Mouse (Mus musculus) ES-E14 (cell line): ENCODE data around the gene Plgrkt. TPM values are rescaled to one million over a fixed set of nuclear protein-coding genes. Genes with fewer than 3 reads are reported as not detected.
A peak's percentile ranks its signal among the peaks of the same experiment; 100 is the strongest.

Experiments used
- DNase-seq: peaks from one replicate; pipeline ENCODE4 v3.0.0-alpha.2; 2013; ENCODE audit warnings: low read depth, low spot score
- H3K27ac ChIP-seq: 2 replicates; pipeline ENCODE4 v1.5.1; 2012; ENCODE audit warnings: low read depth, mild to moderate bottlenecking, low read length, moderate library complexity, mixed read lengths; ENCODE audit not compliant: poor library complexity, insufficient read depth, severe bottlenecking
- H3K36me3 ChIP-seq: 2 replicates; pipeline ENCODE4 v1.6.1; 2012; ENCODE audit warnings: mild to moderate bottlenecking, low read length, moderate library complexity, mixed read lengths; ENCODE audit not compliant: control insufficient read depth, poor library complexity, insufficient read depth, severe bottlenecking
- H3K4me1 ChIP-seq, 2 experiments: fragments of 150-350 bp in 1 of 2; sonication (generic) in 1 of 2; 2 replicates each; pipeline ENCODE4 v1.6.1; 2012; ENCODE audit warnings: low read length in 2 of 2, mild to moderate bottlenecking in 1 of 2, mixed read lengths in 1 of 2; ENCODE audit not compliant: control insufficient read depth in 2 of 2, insufficient read depth in 2 of 2, poor library complexity in 1 of 2
- H3K4me3 ChIP-seq, 2 experiments: fragments of 150-350 bp in 1 of 2; sonication (generic) in 1 of 2; 2 replicates each; pipeline ENCODE4 v1.5.1; 2012; ENCODE audit warnings: low read length in 2 of 2, low read depth in 1 of 2, mild to moderate bottlenecking in 1 of 2, mixed read lengths in 1 of 2; ENCODE audit not compliant: insufficient read depth in 1 of 2, poor library complexity in 1 of 2, severe bottlenecking in 1 of 2
- H3K9ac ChIP-seq: 2 replicates; pipeline ENCODE4 v1.6.1; 2012; ENCODE audit warnings: low read depth, mild to moderate bottlenecking, low read length, mixed read lengths; ENCODE audit not compliant: poor library complexity, insufficient read depth, severe bottlenecking
- H3K9me3 ChIP-seq: fragments of 150-350 bp; sonication (generic); 2 replicates; pipeline ENCODE4 v1.6.1; 2012; ENCODE audit warnings: low read depth, mild to moderate bottlenecking, low read length; ENCODE audit not compliant: control insufficient read depth, insufficient read depth
- CHD2 ChIP-seq: IDR thresholded peaks from 2 replicates; pipeline ENCODE4 v1.6.1; 2014; ENCODE audit warnings: mild to moderate bottlenecking, low read depth, low read length, inconsistent platforms
- HCFC1 ChIP-seq: IDR thresholded peaks from 2 replicates; pipeline ENCODE4 v1.6.1; 2012; ENCODE audit warnings: low read length, inconsistent platforms, borderline replicate concordance; ENCODE audit not compliant: insufficient read depth
- MAFK ChIP-seq: IDR thresholded peaks from 2 replicates; pipeline ENCODE4 v1.6.1; 2014; ENCODE audit warnings: mild to moderate bottlenecking, low read depth, low read length, inconsistent platforms; ENCODE audit not compliant: insufficient read depth
- ZC3H11A ChIP-seq: IDR thresholded peaks from 2 replicates; pipeline ENCODE4 v1.6.1; 2012; ENCODE audit warnings: low read depth, mild to moderate bottlenecking, inconsistent platforms, low read length, borderline replicate concordance
- ZNF384 ChIP-seq: IDR thresholded peaks from 2 replicates; pipeline ENCODE4 v1.6.1; 2012; ENCODE audit warnings: low read depth, low read length, inconsistent platforms
- in situ Hi-C, 2 experiments: fragments of 600-800 bp; cut with MboI; formaldehyde crosslinking; loops; one replicate each; pipeline ENCODE4 v1.15.1; 2025; ENCODE audit warnings: low sequenced_read_pairs in 2 of 2, inconsistent platforms in 1 of 2; ENCODE audit not compliant: unreplicated experiment in 2 of 2
- total RNA-seq: library from RNA; depleted of rRNA; stranded (reverse); fragments of 300-350 nt; gene quantifications from 2 replicates; pipeline ENCODE4 v1.2.3, GENCODE M21; 2012

Plgrkt gene
- total RNA-seq, 1 experiment, result 15.7 TPM

GRCm38 (mm10) chr19:29326822-29327552 lies 40.2 kb downstream of the Plgrkt start:
- Histone ChIP-seq H3K9me3 (no peaks in the 10 kb centered on the region), H3K9ac (no peak overlapping the region), H3K36me3 (no peaks in the 10 kb centered on the region), H3K4me3 (no peak overlapping the region), H3K4me1 (peaks cover 2 to 4% of the 10 kb centered on the region in 2 experiments; a peak in 1 of 4 replicates), H3K27ac (no peak overlapping the region)
- no peak for DNase-seq
- in situ Hi-C loops, result no loop called here
- TF ChIP-seq ZC3H11A (no peak), ZNF384 (no peak), HCFC1 (no peak), CHD2 (no peak), MAFK (no peak)

DNA sequence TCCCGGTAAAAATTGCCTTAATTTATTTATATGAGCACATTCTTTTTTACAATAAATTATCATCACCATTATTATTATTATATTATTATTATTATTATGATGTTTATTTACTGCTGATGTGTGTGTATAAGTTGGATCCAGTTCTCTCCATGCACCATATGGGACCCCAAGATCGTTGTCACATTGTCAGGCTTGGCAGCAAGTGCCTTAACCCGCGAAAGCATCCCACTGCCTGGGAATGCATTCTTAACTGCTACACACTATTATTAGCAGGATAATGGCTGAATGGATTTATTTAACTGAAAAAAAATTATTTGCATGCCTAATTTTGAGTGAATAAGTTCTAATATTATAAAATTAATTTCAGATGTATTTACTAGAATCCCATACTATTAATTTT lies 40.8 kb downstream of the Plgrkt start:
- Histone ChIP-seq H3K4me1 (peaks cover 2 to 4% of the 10 kb centered on the region in 2 experiments; a peak in 1 of 4 replicates), H3K9me3 (no peaks in the 10 kb centered on the region), H3K4me3 (no peak overlapping the region), H3K27ac (no peak overlapping the region), H3K9ac (no peak overlapping the region), H3K36me3 (no peaks in the 10 kb centered on the region)
- in situ Hi-C loops, result no loop called here
- TF ChIP-seq MAFK, result no peak
- TF ChIP-seq ZNF384, result no peak
- no peak for DNase-seq

DNA sequence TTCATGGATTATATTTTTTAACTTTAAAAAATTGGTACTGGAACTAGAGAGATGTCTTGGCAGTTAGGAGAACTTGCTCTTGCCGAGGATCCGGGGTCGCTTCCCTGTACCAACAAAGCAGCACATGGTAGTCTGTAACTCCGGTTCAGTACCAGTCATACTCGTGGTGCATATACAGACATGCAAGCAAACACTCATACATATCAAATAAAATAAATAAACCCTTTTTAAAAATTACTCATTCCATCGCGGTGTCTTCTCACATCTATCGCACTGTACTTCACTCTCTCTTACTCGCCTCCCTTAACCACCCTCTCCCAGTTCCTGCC lies 41.4 kb downstream of the Plgrkt start:
- in situ Hi-C loops, result no loop called here
- TF ChIP-seq CHD2 (no peak), ZC3H11A (no peak), MAFK (no peak), HCFC1 (no peak)
- H3K4me1 ChIP-seq, result peaks cover 2 to 4% of the 10 kb centered on the region in 2 experiments; a peak in 1 of 4 replicates
- no peaks in the 10 kb centered on the region for H3K9me3 ChIP-seq
- H3K36me3 ChIP-seq, result no peaks in the 10 kb centered on the region
- H3K27ac ChIP-seq, result no peak overlapping the region
- H3K4me3 ChIP-seq, result peak overlapping the region in 1 of 2 experiments; percentile 64; a peak in 1 of 4 replicates
- H3K9ac ChIP-seq, result no peak overlapping the region
- no peak for DNase-seq

DNA sequence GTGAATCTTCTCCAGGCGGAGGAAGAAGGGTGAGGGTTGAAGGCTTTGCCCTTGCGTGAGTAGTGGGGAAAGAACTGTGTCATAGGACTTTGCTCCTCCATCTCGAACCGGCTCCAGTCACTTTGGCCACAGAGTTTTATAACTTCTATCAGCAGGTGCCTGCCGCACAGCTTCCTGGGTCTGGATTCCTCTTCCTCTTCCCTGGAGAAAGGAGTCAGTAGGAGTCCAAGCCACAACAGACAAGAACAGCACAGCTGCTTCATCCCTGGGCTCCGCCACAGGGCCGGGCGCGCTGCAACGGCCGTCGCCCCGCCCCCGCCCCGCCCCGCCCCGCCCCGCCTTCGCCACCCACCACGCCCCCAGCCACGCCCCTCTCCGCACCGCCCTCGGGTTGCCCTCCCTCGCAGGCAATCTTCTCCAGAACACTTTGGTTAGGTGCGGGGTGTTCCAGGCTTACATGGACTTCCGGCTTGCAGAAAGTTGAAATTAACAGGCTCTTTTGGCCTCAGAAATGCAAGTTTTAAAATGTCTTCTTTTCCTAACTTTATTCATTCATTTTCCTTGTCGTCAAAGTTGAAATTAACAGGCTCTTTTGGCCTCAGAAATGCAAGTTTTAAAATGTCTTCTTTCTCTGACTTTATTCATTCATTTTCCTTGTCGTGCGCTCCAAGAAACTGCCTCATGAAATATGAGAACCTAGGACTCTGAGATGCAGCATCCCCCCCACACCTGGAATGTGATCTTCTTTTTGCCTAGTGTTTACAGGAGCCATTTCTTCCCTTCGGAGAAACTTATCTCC lies 41.9 kb downstream of the Plgrkt start, which contains the start of gene Insl6:
Gene Insl6, minus strand, starts transcription at position 304 of the 799 bp plus-strand sequence.
- in situ Hi-C loops, result no loop called here
- Histone ChIP-seq H3K4me1 (peaks cover 2 to 4% of the 10 kb centered on the region in 2 experiments; a peak in 1 of 4 replicates), H3K9ac (peak within 1 kb of the TSS; percentile 78), H3K4me3 (peak within 1 kb of the TSS; percentile 56 to 81), H3K36me3 (no peaks in the 10 kb centered on the region), H3K9me3 (no peaks in the 10 kb centered on the region), H3K27ac (no peak within 1 kb of the TSS)
- peak; percentile 44 for DNase-seq
- TF ChIP-seq HCFC1 (no peak), ZC3H11A (no peak), ZNF384 (no peak), CHD2 (no peak), MAFK (no peak)
